Mouse (Mus musculus) T-helper 17 cell (primary cell): ENCODE results near the gene Dnajb11.

Source experiments
- in situ Hi-C, 2 experiments: fragments of 300-600 bp; cut with MboI, MseI; formaldehyde crosslinking; loops; 1 replicate in 1 of 2; 2 replicates in 1 of 2; pipeline ENCODE4 v1.15.1; 2025; ENCODE audit warnings: high pct_unique_total_duplicates in 2 of 2

Gene Dnajb11

DNA sequence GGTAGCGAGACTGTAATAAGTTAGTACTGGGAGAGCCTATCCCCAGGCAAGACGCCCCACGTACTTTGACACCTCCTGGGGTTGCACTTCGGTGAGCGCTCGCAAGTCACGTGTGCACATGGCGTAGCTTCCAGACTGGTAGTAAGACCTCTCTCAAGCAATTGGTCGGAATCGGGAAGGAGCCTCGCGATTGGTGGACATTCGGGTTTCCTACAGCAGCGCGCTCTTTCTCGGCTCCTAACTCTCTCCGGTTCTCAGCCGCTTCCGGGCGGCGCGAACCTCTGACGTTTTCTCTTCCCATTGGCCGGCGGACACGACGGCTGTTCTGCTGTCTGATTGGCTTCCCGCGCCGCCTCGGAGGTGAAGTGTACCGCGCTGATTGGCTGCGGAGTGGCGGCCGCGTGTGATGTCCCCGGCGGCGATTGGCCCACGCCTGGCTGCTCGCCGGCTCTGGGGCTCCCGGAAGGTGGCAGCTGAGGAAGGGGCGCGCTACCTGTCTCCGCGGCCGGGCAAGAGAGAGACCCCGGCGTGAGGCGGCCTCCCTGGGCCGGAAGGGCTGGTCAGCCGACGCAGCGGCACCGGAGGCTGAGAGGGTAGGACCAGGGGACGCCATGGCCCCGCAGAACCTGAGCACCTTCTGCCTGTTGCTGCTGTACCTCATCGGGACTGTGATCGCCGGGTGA, at the start of gene Dnajb11, which contains the start of gene Tbccd1:
Gene Dnajb11 (plus strand): TSS at position 415 of the 683 bp plus-strand sequence.
Gene Tbccd1 (minus strand): TSS at position 239 of the 683 bp plus-strand sequence.
- in situ Hi-C loops: loop anchor here in 1 of 2 experiments (25.0 kb wide), 1 partner anchor 1330 kb away; no protein-coding TSS in a partner anchor

DNA sequence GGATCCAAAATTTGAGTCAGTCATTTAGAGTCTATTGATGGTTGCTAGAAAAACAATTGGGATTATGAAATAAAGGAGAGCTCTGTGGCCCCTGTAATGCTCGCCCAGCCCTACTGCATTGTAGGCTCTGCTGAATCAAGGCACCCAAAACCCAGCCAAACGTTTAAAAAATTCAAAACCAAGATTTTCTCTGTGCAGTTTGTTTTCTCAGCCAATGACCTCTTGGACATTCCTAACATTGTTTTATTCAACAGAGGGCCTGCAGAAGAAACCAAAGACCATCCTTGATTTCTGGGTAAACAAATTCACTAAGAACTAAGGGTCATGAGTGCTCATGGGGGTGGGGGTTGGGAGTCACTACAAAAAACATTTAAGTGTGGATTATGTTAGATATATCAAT, 46.2 kb upstream of the Dnajb11 start, which contains the start of gene Crygs:
Gene Crygs (minus strand): TSS at position 101 of the 400 bp plus-strand sequence.
- in situ Hi-C loops: loop anchor here in 1 of 2 experiments (25.0 kb wide), 1 partner anchor 499 kb away; no protein-coding TSS in a partner anchor

DNA sequence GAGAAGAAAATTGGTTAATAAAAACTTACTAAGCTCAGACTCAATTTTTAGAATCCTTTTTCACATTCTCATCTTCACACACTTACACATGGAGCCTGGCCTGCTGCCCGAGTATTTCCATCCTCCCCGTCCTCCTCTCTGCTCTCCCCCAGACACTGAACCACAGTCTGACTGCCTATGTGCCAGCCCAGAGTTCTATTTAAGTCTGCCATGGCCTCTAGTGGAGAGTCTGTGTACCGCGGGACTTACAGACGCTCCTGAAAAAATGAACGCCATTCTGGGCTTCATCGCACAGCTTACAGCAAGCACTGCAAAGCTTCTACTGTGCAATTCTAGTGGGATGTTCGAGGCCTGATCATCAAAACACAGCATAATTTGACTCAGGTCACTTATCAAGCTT, 36.9 kb upstream of the Dnajb11 start:
- in situ Hi-C loops: loop anchor here in 1 of 2 experiments (25.0 kb wide), 1 partner anchor 508 kb away; no protein-coding TSS in a partner anchor

DNA sequence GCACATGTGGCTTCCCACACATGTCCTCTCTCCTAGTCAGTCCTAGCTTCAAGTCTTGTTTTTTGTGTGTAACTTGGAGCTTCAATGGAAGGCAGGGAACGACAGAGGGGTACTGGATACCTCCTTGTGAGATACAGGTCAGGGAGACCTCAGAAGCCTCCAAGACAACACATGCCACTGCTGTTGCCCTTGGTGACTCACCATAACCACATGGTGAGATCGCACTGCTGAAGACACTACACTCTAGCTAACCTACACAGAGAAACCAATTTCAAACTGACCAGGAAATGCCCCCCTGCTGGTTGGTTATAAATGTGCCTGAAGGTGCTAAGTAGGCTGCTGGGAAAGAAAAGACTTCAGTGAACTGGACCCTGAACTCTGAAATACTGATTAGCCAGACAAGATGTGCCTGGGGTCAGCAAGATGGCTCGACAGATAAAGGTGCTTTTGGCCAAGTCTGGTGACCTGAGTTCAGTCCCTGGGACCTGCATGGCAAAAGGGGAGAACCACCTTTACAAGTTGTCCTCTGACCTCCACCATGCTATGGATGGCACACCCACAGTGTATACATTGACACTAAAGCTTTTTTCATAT, 24.6 kb upstream of the Dnajb11 start:
- in situ Hi-C loops: no loop called here

DNA sequence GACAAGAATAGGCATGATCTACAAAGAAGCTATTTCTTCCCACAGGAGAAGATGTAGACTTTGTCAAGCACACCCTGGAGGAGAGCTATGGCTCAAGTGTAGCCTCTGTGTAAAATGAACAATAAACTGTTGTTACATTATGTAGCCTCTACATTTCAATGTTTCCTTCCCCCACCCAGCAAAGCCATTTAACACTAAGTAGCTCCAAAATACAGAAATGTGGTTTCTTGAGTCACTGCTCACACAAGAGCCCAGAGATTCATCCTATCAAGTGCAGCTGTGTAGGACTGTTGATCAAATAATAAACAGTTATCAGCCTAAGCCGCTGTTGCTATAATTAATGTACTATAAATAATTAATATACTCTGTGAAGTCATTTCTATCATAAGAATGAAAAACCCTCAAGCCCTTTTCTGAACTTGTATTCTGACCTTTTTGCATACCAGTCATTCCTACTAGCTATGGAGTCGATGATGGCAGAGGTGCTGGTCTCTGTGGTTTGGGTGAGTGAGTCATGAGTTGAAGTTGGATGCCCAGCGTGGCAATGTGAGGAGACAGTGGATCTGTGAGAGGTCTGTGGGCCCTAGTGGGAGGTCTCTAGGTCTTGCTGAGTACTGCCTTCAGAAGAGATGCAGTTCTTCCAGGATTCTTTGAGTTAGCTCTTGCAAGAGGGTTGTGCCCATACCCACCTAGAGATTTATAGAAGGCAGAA, 18.3 kb upstream of the Dnajb11 start:
- in situ Hi-C loops: no loop called here

DNA sequence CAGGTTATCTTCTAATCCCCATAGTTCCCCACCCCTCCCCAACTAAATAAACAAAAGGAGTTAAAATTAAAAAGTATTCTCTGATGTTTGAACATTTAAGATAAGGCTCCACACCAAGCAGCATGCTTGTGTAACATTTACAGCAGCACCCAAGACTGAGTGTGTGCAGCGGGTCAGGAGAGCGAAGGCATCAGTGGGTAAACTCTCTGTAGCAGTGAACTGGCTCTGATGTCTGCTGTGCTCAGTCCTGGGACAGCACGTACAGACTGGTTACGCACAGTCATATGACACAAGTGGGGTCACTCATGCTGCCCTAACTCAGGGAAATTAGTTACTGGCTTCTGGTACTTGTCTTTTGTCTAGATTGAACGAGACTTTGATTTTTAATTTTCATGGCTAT, 14.8 kb upstream of the Dnajb11 start:
- in situ Hi-C loops: no loop called here

DNA sequence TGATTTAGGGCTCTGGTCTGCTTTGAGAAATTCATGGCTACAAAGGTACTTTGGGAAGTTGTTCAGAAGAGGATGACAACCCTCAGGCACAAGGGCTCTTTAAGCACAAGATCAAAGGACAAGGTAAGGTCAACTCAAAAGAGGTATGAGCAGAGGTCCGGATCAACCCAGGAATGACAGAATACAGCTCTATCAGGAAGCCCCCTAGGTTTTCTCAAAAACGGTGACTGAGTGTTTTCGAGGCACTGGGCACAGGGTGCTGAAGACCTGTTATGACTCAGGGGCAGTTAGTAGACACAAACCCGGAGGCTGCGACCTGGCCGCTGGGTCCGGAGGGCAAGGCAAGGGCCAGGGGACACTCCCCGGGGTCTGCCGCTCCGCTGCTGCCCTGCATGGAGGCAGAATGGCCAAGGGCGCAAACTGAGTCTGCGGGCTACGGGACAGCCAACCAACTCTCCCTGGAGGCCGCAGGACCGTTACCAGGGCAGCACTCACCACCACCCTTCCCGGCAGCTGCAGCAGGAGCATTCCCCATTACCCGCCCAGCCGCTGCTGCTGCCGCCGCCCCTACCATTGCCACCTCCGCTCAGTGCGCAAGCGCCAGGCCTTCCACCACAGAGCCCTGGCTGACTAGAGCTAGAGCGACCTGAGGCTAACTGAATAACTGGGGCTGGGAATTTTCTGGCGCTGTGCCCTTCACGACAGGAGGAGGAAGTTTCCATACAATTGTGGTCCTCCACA, 13.4 kb upstream of the Dnajb11 start:
- in situ Hi-C loops: no loop called here

DNA sequence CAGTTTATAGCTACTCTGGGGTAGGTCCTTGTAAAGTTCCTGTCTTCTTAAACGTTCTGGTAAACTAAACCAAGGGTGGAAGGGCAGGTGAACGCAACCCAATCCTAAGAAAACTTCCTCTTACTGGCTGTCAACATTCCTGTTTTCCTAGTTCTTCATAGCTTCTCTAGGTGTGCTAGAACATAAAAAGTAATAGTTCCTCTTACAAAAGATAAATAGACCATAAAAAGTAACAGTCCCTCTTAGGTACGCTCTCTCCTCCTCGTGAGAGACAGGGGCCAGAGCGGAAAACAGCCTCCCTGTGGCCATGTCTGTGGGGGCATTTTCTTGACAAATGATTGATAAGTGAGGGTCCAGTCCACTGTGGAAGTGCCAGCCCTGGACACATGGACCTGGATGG, 12.8 kb upstream of the Dnajb11 start:
- in situ Hi-C loops: no loop called here

DNA sequence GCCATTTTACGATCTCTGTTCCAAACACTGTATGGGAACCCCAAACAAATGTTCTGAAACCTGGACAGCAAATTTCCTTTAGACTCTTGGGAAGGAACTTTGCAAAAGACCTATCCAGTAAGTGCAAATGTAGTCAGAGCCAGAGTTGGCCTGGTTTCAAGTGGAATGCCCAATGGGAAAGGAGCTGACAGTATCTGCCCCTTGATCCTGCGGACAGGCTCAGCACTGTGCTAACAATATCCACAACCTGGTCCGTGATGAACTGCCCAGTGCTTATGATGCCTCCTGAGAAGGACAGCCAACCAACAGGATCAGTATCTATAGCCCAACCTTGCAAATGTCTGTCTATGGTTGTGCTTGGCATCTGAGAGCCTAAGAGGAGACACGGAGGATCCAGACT, 12.2 kb upstream of the Dnajb11 start:
- in situ Hi-C loops: no loop called here

DNA sequence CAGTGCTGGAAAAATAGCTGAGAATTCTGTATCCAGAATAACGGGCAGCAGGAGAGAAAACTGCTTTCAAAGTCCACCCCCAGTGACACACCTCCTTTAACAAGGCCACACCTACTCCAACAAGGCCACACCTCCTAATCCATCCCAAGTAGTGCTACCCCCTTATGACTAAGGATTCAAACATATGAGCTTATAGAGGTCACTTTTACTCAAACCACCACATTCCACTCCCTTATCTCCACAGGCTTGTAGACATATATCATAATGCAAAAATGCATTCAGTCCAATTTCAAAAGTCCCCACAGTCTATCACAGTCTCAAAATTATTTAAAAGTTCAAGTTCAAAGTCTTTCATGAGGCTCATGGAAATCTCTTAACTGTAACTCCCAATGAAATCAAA, 10.0 kb upstream of the Dnajb11 start:
- in situ Hi-C loops: no loop called here

DNA sequence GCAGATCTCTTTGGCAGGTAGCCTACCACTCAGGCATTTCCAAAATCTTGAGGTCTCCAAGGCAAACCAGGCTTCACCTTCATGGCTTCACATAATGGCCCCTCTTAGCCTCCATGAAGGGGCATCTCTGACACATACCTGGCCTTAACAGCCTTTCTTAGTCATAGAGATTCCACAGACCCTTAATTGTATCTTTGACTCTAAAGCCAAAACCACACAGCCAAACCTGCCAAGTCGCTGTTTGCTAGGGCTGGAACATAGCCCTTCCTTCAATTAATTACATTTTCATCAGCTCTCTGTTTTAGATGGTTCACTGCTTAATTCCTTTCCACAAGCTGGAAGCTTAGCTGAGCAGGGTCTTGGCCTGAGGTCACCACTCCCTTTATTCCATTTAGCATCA, 9.3 kb upstream of the Dnajb11 start:
- in situ Hi-C loops: no loop called here

DNA sequence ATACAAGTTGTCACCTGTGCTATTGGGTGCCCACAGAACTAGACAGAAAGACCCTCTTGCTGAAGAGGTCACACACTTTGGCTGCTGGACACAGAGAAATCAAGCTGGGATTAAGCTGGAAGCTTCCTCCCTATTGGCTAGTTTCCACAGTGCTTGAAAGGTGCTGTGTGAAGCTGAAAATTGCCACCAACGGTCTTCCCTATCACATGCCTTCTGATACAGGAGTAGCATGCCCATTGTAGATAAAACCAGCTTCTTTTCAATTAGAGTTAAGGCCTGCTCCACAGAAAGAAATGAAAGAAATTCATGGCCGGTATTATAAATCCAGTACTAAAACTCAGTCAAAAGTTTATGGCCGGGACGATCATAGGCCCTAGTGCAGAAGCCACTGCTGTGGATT, 4.9 kb upstream of the Dnajb11 start:
- in situ Hi-C loops: loop anchor here in 1 of 2 experiments (25.0 kb wide), 1 partner anchor 1335 kb away; no protein-coding TSS in a partner anchor

DNA sequence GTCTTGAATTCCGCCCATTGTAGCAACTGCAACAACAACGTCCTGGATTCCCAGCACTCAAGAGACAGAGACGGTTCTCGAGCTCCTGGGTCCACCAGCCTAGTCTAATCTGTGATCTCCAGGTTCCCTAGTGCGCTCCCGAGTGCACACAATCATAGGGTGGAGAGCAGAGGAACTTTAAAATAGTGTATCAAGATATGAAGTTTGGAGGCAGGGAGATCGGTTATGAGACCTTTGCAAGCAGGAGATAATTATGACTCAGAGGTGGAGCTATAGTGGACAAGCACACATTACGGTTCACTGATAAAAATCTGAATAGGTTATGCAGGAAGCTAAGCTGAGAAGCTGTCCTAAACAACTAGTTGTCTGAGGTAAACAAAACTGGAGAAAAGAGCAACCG, 872 bp upstream of the Dnajb11 start:
- in situ Hi-C loops: loop anchor here in 1 of 2 experiments (25.0 kb wide), 1 partner anchor 1331 kb away; no protein-coding TSS in a partner anchor

DNA sequence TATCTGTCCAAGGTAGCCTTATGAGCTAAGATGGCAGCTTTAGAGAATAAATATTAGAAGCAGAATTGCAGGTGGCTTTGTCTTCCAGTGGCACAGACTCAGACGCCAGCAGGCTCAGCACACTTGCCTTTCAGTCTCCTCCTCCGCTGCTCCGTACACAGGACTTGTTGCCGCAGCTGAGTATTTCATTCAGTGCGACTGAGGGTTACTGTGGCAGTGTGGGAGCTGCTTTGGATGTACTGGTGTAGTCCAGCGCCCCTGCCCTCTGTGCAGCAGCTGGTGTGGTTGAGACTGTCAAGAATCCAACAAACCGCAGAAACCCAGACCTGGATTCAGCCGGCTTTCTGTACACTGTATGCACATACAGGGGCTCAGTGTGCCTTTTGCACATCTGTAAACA, 14.8 kb downstream of the Dnajb11 start:
- in situ Hi-C loops: loop anchor here in 1 of 2 experiments (25.0 kb wide), 1 partner anchor 1315 kb away; no protein-coding TSS in a partner anchor

DNA sequence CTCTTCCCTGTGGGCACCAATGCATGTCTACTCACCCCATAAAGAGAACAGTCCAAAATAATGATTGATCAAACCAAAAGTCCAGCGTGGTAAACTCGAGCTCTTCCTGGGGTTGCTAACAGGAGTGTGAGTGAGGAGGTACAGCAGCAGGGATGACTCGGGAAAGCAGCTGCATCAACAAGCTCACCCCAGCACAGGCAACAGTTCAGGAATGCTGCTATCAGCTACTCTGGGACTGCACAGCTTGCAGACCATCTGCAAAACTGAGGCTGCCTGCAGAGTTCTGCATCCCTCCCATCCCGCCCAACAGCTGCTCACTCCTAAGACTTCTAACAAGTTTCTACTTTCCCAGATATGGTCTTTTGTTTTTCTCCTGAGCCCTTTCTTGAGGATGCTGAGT, 15.7 kb downstream of the Dnajb11 start:
- in situ Hi-C loops: loop anchor here in 1 of 2 experiments (25.0 kb wide), 1 partner anchor 1314 kb away; no protein-coding TSS in a partner anchor

DNA sequence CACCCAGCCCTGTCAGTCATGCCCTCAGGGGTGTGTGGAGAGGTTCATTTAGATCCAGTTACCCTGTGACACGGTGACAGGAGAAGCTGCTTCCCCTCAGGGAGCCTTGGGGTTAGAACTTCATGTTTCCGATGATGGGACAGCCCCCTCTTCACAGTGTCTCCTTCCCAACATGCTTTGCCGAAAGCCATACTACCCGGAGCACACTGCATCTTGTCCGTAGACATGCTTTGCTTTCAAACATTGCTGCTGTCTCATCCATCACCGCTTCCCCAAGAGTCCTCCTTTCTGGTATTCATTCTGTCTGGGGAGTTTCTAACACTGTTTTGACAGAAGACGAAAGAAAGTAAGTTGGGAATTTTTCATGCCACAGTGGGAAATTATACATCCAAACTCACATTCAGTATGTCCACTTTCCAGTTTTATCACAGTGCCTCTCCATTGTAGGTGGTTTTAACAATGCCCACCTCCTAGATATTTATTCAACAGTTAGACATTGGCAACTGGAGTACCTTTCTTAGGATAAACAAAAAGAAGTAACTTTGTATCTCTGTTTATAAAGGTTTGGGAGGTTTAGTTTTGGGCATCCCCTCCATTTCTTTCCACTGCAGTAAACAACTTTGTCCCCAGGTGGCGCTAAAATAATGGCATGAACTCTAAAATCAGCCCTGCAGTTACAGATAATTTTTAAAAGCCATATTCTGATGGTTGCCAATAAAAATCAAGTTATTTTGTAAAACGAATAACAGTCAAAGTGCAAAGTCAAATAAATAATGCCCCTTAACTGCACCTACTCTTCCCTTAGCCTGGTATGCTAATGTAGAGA, 18.8 kb downstream of the Dnajb11 start:
- in situ Hi-C loops: loop anchor here (5.0 kb wide), 2 partner anchors 251 to 256 kb away; partner anchors contain the start of gene Rfc4 (in 1 of the 2)

DNA sequence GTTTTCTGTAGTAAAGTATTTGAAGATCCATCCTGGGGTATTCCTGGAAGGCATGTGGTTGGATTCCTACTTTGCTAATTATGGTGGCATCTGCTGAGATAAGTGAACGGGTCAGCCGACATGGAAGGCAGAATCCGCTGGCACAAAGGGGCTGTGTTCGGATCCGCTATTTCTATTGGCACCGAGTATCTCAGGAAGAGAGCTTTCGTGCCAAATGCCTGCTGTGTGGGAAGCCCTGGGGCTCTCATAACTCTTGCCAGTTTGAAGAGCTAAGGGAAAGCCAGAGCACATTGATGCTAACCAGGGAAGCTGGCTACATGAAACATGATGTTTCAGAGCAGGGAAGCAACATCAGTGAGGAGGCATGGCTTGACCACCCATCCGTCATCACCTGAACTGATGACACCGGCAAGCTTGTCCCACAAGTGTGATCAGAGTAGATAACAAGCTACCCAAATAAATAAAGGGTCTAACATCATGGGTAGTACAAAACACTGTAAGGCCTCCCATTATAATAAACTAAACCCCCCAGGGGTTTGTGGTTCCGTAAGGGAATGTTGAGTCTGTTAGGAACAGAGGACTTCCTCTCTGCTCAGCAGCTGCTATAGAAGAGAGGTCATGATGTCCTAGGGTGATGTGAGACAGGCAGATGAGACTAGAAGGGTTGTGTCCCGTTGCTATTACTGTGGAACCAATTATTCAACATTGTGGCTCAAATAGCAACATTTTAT, 20.2 kb downstream of the Dnajb11 start:
- in situ Hi-C loops: loop anchor here (5.0 kb wide), 2 partner anchors 249 to 254 kb away; partner anchors contain the start of gene Rfc4 (in 1 of the 2)

DNA sequence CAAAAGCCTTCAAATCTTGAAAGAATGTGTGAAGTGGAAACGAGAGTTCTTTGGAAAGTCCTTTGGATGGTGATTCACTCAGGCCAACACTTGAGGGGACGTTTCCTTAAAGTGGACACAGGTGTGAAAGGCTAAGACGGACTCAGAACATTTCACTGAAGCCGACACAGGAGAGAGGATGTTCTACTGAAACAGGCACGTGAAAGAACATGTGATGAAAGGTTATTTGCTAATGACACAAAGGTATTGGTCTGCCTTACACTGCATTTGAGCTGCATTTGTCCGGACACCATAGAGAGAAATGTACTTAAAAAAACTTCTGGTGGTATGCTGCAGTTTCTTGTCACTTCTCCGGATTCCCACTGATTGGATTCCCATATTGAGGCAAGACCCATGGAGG, 21.1 kb downstream of the Dnajb11 start:
- in situ Hi-C loops: loop anchor here (5.0 kb wide), 2 partner anchors 249 to 254 kb away; partner anchors contain the start of gene Rfc4 (in 1 of the 2)

DNA sequence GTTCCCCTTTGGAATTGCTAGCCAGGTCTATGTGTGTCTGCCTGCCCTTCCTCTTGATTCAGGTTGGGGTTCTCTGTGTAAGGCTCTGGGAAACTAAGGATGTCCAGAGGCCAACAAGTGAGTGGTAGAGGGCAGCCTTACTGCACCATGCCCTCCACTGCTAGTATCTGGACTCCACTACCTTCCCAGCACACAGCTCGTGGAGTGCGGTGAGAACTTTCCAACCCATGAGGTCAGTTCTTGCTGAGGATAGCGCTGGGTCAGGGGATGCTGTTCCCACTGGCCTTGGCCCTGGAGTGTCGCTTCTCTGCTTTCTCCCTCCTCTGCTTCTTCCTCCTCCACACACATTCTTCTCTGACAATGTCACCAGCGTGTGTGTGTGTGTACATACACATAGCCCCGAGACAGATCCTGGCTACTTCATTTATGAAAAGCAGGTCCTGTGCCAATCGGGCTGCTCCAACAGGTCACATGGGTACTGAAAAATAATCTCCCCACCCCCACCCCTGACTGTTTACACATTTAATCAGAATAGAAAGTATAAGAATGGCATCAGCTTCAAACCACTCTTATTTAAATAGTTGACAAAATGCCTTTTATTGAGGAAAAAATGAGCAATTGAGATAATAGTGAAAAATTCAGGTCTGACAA, 22.4 kb downstream of the Dnajb11 start:
- in situ Hi-C loops: loop anchor here (5.0 kb wide), 3 partner anchors 167 to 252 kb away; partner anchors contain the start of gene Rfc4 (in 1 of the 2)
